Mouse (Mus musculus): ENCODE measurements around the gene Lcn9. TPM values are rescaled to one million over a fixed set of nuclear protein-coding genes. Genes with fewer than 3 reads are reported as not detected.

Lcn9 gene
- total RNA-seq (2023), result not detected in 2 replicates

GRCm38 (mm10) chr2:25822806-25823205 lies at the start of gene Lcn9:
Gene Lcn9, plus strand, starts transcription at chr2:25823153.

GRCm38 (mm10) chr2:25776717-25777116 lies 46.2 kb upstream of the Lcn9 start, which contains the start of gene Lcn11:
Gene Lcn11, plus strand, starts transcription at chr2:25777017.

DNA sequence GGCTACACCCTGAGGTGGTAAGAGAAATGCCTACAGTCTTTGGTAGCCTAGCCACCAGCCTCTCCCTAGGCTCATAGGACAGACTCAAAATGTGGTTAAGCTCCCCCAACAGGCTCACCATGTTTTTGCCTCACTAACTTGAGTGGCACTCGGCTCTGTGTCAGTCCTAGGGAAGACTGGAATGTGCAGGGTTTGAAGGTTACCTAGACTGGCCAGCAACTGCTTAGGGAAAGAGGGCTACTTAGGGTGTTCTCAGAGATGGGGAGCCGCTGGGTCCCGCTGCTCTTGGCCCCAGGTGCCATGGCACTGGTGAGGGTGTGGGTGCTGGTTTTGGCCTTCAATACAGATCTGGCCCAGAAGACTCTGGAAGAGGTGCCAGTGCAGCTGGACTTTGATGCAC lies 41.0 kb upstream of the Lcn9 start, which contains the start of gene Gm13539:
Gene Gm13539 (plus strand): TSS at position 301 of the 400 bp plus-strand sequence.

GRCm38 (mm10) chr2:25815748-25816147 lies 7.2 kb upstream of the Lcn9 start, which contains the start of gene Glt6d1:
Gene Glt6d1, minus strand, starts transcription at chr2:25815848.

GRCm38 (mm10) chr2:25847226-25847625 lies 24.3 kb downstream of the Lcn9 start, which contains the start of gene Sohlh1:
Gene Sohlh1, minus strand, starts transcription at chr2:25847248.

DNA sequence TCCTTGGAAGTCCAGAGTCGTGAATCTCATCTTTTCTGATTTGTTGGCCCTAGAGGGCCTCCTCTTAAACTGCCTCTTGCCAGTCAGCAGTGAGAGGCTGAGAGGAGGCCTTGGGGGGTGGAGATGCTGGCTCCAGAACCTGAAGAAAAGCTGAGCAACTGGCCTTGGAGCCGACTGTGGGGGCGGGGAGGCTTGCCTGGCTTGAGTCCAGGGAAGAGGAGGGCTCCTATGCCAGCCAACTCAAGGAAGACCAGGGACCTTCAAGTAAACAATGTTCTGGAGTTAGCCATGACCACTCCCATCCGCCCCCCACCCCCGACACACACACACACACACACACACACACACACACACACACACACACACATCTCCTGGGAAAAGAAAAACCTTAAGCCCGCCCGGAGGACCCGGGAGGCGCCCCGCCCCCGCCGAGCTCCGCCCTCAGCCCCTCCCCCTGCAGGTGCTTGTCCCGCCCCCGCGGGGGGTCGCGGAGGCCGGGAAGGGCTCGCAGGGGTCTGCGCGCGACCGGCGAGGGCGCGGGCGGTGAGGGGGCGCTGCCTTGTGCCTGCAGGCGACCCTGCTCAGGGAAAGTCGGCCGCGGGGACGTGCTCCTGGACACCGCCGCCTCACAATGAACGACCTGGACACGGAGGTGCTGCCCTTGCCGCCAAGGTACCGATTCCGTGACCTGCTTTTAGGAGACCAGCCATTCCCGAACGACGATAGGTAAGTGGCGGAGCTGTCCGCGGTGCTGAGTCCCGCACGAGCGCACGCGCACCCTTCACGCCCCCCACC lies 40.6 kb downstream of the Lcn9 start, which contains the start of gene Kcnt1:
Gene Kcnt1 (plus strand): TSS at position 398 of the 795 bp plus-strand sequence.

Other genes with a start within 250 kb of the Lcn9 start
- gene Mamdc4, start 248.3 kb upstream of the Lcn9 start, total RNA-seq (2023), result 0.11 and 0.13 TPM in 2 replicates
- gene Phpt1, start 247.9 kb upstream of the Lcn9 start, total RNA-seq (2023), result 5.6 and 6.0 TPM in 2 replicates
- gene Ajm1, start 241.4 kb upstream of the Lcn9 start, total RNA-seq (2023), result 1.6 TPM in 1 of 2 replicates, not detected in the other
- 38.3 and 38.7 TPM in 2 replicates for gene Rabl6, start 214.6 kb upstream of the Lcn9 start, total RNA-seq (2023)
- not detected in 2 replicates for gene Ccdc183, start 205.5 kb upstream of the Lcn9 start, total RNA-seq (2023)
- gene Tmem141, start 201.1 kb upstream of the Lcn9 start, total RNA-seq (2023), result 1.6 and 3.9 TPM in 2 replicates
- gene Fcna, start 195.1 kb upstream of the Lcn9 start, total RNA-seq (2023), result 0.29 TPM in 1 of 2 replicates, not detected in the other
- gene Lcn8, start 170.0 kb upstream of the Lcn9 start, total RNA-seq (2023), result not detected in 2 replicates
- not detected in 2 replicates for gene Lcn5, start 165.2 kb upstream of the Lcn9 start, total RNA-seq (2023)
- gene Lcn6, start 146.4 kb upstream of the Lcn9 start, total RNA-seq (2023), result not detected in 2 replicates
- gene Lcn10, start 140.4 kb upstream of the Lcn9 start, total RNA-seq (2023), result not detected in 2 replicates
- gene Obp2a, start 123.1 kb upstream of the Lcn9 start, total RNA-seq (2023), result not detected in 2 replicates
- gene Bmyc, start 116.4 kb upstream of the Lcn9 start, total RNA-seq (2023), result 3.0 and 5.2 TPM in 2 replicates
- gene Obp2b, start 86.1 kb upstream of the Lcn9 start, total RNA-seq (2023), result not detected in 2 replicates
- gene Lcn3, start 57.6 kb upstream of the Lcn9 start, total RNA-seq (2023), result not detected in 2 replicates
- gene Lcn11, start 46.1 kb upstream of the Lcn9 start, total RNA-seq (2023), result not detected in 2 replicates
- not detected in 2 replicates for gene Gm13539, start 40.9 kb upstream of the Lcn9 start, total RNA-seq (2023)
- gene Glt6d1, start 7.3 kb upstream of the Lcn9 start, total RNA-seq (2023), result not detected in 2 replicates
- not detected in 2 replicates for gene Sohlh1, start 24.1 kb downstream of the Lcn9 start, total RNA-seq (2023)
- gene Kcnt1, start 40.6 kb downstream of the Lcn9 start, total RNA-seq (2023), result not detected in 2 replicates
- 2.5 and 10.0 TPM in 2 replicates for gene Camsap1, start 160.1 kb downstream of the Lcn9 start, total RNA-seq (2023)
- 7.5 and 10.3 TPM in 2 replicates for gene Ubac1, start 198.6 kb downstream of the Lcn9 start, total RNA-seq (2023)